Mouse (Mus musculus): ENCODE results near the gene Arhgap20. TPM values are rescaled to one million over a fixed set of nuclear protein-coding genes. Genes with fewer than 3 reads are reported as not detected.

Arhgap20 gene
- total and polyA plus RNA-seq, 3 experiments: 0.54 to 0.93 (median 0.60) TPM

DNA sequence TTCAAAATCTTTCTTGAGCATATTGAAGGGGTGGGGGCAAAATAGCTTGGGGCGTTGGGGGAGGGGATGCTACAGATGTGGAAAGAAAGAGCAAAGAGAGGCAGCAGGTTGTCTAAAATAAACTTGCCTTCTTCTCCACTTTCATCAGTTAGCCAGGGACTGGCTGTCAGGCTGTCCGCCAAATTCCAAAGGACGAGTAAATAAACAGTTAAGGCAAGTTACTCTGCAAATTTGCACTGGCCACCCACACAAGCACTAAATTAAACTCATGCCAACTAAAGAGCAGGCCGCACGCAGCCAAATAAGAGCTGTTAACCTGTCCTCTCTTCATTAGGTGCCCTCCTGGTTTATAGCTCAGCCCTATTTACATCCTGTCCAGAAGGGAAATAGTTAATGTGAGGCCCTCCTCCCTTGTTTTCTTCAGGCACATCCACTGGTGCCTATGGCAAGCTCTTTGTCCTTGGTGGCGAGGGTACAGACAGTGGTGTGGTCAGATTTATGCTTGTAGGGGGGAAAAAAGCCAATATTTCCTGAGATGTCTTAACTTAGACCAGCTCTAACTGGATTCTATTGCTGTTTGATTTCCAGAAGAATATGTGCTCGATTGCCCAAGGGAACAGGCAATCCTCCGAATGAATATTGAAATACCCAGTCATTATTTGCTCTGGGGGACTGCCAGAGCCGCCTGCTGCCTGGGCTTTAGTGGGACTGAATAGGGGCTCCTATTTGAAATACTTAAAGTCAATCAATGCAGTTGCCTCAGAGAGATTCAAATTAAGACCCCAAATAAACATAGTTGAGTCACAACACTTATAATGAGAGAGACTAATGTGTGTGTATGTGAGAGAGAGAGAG is 29.7 kb upstream of the Arhgap20 start:
- Histone ChIP-seq H3K4me2 (ENCODE audit: insufficient read depth, low read depth, poor library complexity, severe bottlenecking) (no peak overlapping the region), H3K36me3 (replicated peaks in 1 of 2; ENCODE audit: control insufficient read depth in 1 of 2, insufficient read depth in 1 of 2, low read length in 1 of 2) (no peaks in the 10 kb centered on the region), H3K9ac (ENCODE audit: insufficient read depth, low read depth) (no peak overlapping the region), H3K79me2 (replicated peaks; ENCODE audit: control insufficient read depth, extremely low read depth, insufficient read depth, poor library complexity, severe bottlenecking) (no peaks in the 10 kb centered on the region), H3K27ac (ENCODE audit: insufficient read depth, low read depth) (no peak overlapping the region), H3K4me3 (replicated peaks in 1 of 3; ENCODE audit: low read depth in 2 of 3, low read length in 2 of 3, poor library complexity in 1 of 3) (no peak overlapping the region), H3K27me3 (replicated peaks) (no peaks in the 10 kb centered on the region), H3K9me3 (replicated peaks; ENCODE audit: low read length) (peaks cover 2% of the 10 kb centered on the region), H3K4me1 (ENCODE audit: control insufficient read depth in 1 of 2, insufficient read depth in 2 of 2) (no peaks in the 10 kb centered on the region)
- dilution Hi-C loops (cut with MboI; ENCODE audit: extremely low pct_ligation_motif_present, extremely low pct_unique_long_range_greater_than_20kb, low sequenced_read_pairs) (no loop called here), in situ Hi-C loops (cut with MboI; ENCODE audit: low pct_ligation_motif_present, low pct_unique_long_range_greater_than_20kb, low sequenced_read_pairs) (no loop called here)
- TF ChIP-seq CHD1 (IDR thresholded peaks at IDR 0.05; ENCODE audit: low read depth, low read length): no peak
- no peak for TF ChIP-seq UBTF (IDR thresholded peaks at IDR 0.05; ENCODE audit: low read depth, low read length)
- no peak for TF ChIP-seq SIN3A (IDR thresholded peaks at IDR 0.05; ENCODE audit: low read length)
- no peak for TF ChIP-seq JUN (IDR thresholded peaks at IDR 0.05; ENCODE audit: insufficient read depth, low read depth, low read length)
- no peak for TF ChIP-seq HCFC1 (IDR thresholded peaks at IDR 0.05; ENCODE audit: low read depth, low read length)
- TF ChIP-seq NRF1 (IDR thresholded peaks at IDR 0.05; ENCODE audit: low read depth, low read length): no peak
- no peak for TF ChIP-seq BHLHE40 (IDR thresholded peaks at IDR 0.05; ENCODE audit: low read depth, low read length)
- no peak for TF ChIP-seq MAFK (IDR thresholded peaks at IDR 0.05; ENCODE audit: insufficient replicate concordance, low read length)
- no peak for TF ChIP-seq MYC (IDR thresholded peaks at IDR 0.05; ENCODE audit: low read depth, low read length)
- DNase-seq (ENCODE audit: extremely low read depth): no peak

DNA sequence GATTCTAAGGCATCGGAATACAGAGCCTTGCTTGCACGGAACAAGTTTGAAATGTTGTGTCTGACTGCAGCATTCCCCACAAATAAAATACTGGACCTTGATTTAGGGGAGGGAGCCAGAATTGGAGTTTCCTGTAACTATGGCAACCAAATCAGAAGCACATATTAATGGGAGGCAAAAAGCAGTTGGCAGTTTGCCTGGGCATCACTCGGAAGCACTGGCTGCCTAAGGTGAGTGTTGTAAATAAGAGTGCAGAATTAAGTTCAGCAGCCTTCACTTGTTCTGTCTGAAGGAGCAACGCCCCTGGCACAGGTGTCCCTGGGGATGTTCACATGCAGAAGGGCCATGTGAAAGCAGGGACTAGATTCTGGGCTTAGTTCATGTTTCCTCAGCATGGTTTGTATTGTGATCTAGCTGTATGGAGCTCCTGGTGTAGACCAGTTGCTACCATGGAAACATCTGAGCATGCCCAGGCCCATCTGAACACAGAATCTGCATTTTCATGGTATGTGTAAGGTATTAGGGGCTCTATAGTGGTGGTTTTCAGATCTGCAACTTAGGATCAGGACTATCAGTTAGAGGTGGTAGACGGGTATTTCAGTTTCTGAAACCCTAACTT is 28.3 kb upstream of the Arhgap20 start:
- Histone ChIP-seq H3K27me3 (replicated peaks) (no peaks in the 10 kb centered on the region), H3K4me3 (replicated peaks in 1 of 3; ENCODE audit: low read depth in 2 of 3, low read length in 2 of 3, poor library complexity in 1 of 3) (no peak overlapping the region), H3K9me3 (replicated peaks; ENCODE audit: low read length) (peaks cover 2% of the 10 kb centered on the region), H3K36me3 (replicated peaks in 1 of 2; ENCODE audit: control insufficient read depth in 1 of 2, insufficient read depth in 1 of 2, low read length in 1 of 2) (no peaks in the 10 kb centered on the region), H3K9ac (ENCODE audit: insufficient read depth, low read depth) (no peak overlapping the region), H3K27ac (ENCODE audit: insufficient read depth, low read depth) (no peak overlapping the region), H3K4me1 (ENCODE audit: control insufficient read depth in 1 of 2, insufficient read depth in 2 of 2) (no peaks in the 10 kb centered on the region), H3K4me2 (ENCODE audit: insufficient read depth, low read depth, poor library complexity, severe bottlenecking) (no peak overlapping the region), H3K79me2 (replicated peaks; ENCODE audit: control insufficient read depth, extremely low read depth, insufficient read depth, poor library complexity, severe bottlenecking) (no peaks in the 10 kb centered on the region)
- no peak for TF ChIP-seq ETS1 (conservative IDR thresholded peaks at IDR 0.05; ENCODE audit: low read depth, low read length)
- no peak for TF ChIP-seq NELFE (IDR thresholded peaks at IDR 0.05; ENCODE audit: low read depth, low read length)
- no peak for TF ChIP-seq CHD2 (IDR thresholded peaks at IDR 0.05; ENCODE audit: low read length)
- no peak for TF ChIP-seq HCFC1 (IDR thresholded peaks at IDR 0.05; ENCODE audit: low read depth, low read length)
- no peak for TF ChIP-seq ZC3H11A (IDR thresholded peaks at IDR 0.05; ENCODE audit: low read depth, low read length)
- TF ChIP-seq MYC (IDR thresholded peaks at IDR 0.05; ENCODE audit: low read depth, low read length): no peak
- no peak for TF ChIP-seq BHLHE40 (IDR thresholded peaks at IDR 0.05; ENCODE audit: low read depth, low read length)
- TF ChIP-seq POLR2A (IDR thresholded peaks at IDR 0.05; ENCODE audit: low read depth, low read length): no peak
- TF ChIP-seq TCF12 (IDR thresholded peaks at IDR 0.05; ENCODE audit: low read depth, low read length): no peak
- in situ Hi-C loops (cut with MboI; ENCODE audit: low pct_ligation_motif_present, low pct_unique_long_range_greater_than_20kb, low sequenced_read_pairs): no loop called here
- dilution Hi-C loops (cut with MboI; ENCODE audit: extremely low pct_ligation_motif_present, extremely low pct_unique_long_range_greater_than_20kb, low sequenced_read_pairs): no loop called here
- no peak for DNase-seq (ENCODE audit: extremely low read depth)

Measured in CH12.LX (cell line).